Mouse (Mus musculus) forebrain, embryonic 16.5 days (tissue): Measurements from ENCODE around the gene Sacs. TPM values are rescaled to one million over a fixed set of nuclear protein-coding genes. Genes with fewer than 3 reads are reported as not detected.

Experiments
- ATAC-seq: fragments of 200-750 bp; cut with Nextera tagmentation; 2 replicates; pipeline ENCODE4 v1.8.0; 2017; ENCODE audit warnings: mild to moderate bottlenecking, moderate library complexity
- H3K27ac ChIP-seq: fragments of 300-500 bp; sonication (generic); 2 replicates; pipeline ENCODE4 v1.5.1; 2014; ENCODE audit warnings: low read length, control low read depth
- H3K27me3 ChIP-seq: fragments of 300-500 bp; sonication (generic); replicated peaks from 2 replicates; pipeline ENCODE4 v1.6.1; 2014; ENCODE audit warnings: low read length; ENCODE audit not compliant: control insufficient read depth, insufficient read depth
- H3K36me3 ChIP-seq: fragments of 300-500 bp; sonication (generic); 2 replicates; pipeline ENCODE4 v1.6.1; 2014; ENCODE audit not compliant: control insufficient read depth, insufficient read depth
- H3K4me1 ChIP-seq: fragments of 300-500 bp; sonication (generic); replicated peaks from 2 replicates; pipeline ENCODE4 v1.6.1; 2014; ENCODE audit warnings: low read length; ENCODE audit not compliant: control insufficient read depth, insufficient read depth
- H3K4me2 ChIP-seq: fragments of 300-500 bp; sonication (generic); 2 replicates; pipeline ENCODE4 v1.6.1; 2014; ENCODE audit warnings: mild to moderate bottlenecking, low read length, control low read depth
- H3K4me3 ChIP-seq: fragments of 300-500 bp; sonication (generic); replicated peaks from 2 replicates; pipeline ENCODE4 v1.5.1; 2014; ENCODE audit warnings: mild to moderate bottlenecking, low read length, control low read depth
- H3K9ac ChIP-seq: fragments of 300-500 bp; sonication (generic); replicated peaks from 2 replicates; pipeline ENCODE4 v1.6.1; 2014; ENCODE audit warnings: low read depth, low read length, control low read depth
- H3K9me3 ChIP-seq: fragments of 300-500 bp; sonication (generic); 2 replicates; pipeline ENCODE4 v1.6.1; 2016; ENCODE audit warnings: low read length; ENCODE audit not compliant: control insufficient read depth
- WGBS: fragments of 180-500 bp; shearing (Covaris S2); extraction: QIAGEN DNeasy Blood & Tissue Kit; methylation state at CpG from one replicate; pipeline ENCODE4 v1.1.7; 2014; 5-methylcytosine and 5-hydroxymethylcytosine counted together
- polyA plus RNA-seq: library from polyadenylated mRNA; unstranded; fragments of >200 nt; fragmentation: Nextera tagmentation; extraction: Ambion mirVana; gene quantifications from 2 replicates; pipeline ENCODE4 v1.2.1, GENCODE M21; 2015

Sacs gene
- polyA plus RNA-seq, 1 experiment from 2014 or later: 9.4 TPM

DNA sequence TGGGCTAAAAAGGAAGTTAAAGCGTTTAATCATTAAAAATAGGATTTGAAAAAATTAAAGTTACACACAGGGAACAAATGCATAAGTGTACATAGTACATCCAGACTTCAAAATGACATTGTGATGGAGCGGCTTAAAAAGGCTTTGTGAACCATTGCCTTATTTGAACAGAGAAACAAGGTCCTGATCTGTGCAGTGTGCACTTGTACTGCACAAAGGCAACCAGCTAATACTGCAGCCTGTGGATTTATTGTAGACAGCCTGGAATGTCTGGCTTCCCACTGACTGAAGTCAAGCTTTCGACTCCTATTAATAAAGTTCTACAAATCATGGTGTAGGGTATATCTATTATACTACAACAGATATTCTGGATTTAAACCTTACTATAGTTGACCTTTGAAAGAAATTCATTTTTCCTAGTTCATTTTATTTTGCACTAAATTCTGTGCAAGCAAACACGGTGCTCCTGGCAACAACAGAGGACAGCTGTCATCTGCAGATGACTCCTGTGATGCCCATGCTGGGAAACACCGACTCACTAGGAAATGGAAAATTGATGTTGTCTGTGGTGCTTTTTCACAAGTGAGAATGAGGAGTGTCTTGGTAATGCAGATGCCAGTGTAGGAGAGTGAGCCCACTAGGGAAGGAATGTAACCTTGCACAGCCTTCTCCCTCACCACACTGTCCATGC is 86.3 kb downstream of the Sacs start:
- no peak overlapping the region for H3K27ac ChIP-seq
- 72% methylated on average over 5 of the region's 5 CpGs for WGBS
- no peaks in the 10 kb centered on the region for H3K27me3 ChIP-seq
- H3K4me1 ChIP-seq: peaks cover 3% of the 10 kb centered on the region
- no peak overlapping the region for H3K4me2 ChIP-seq
- H3K36me3 ChIP-seq: no peaks in the 10 kb centered on the region
- no peak for ATAC-seq
- H3K4me3 ChIP-seq: no peak overlapping the region
- no peak overlapping the region for H3K9ac ChIP-seq
- no peaks in the 10 kb centered on the region for H3K9me3 ChIP-seq

DNA sequence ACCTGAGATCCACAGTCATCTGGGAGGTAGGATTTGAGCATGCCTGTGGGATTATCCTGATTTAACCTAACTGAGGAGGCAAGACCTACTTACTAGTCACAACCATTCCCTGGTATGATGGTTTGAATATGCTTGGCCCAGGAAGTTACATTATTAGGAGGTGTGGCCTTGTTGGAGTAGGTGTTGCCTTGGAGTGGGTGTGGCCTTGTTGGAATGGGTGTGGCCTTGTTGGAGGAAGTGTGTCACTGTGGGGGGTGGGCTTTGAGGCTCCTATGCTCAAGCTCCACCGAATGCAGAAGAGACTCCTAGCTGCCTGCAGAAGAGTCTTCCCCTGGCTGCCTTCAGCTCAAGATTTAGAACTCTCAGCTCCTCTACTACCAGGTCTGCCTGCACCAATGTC is 87.9 kb downstream of the Sacs start:
- Histone ChIP-seq H3K36me3 (no peaks in the 10 kb centered on the region), H3K27me3 (no peaks in the 10 kb centered on the region), H3K9ac (no peak overlapping the region), H3K4me1 (peaks cover 3% of the 10 kb centered on the region), H3K4me2 (no peak overlapping the region), H3K9me3 (no peaks in the 10 kb centered on the region), H3K4me3 (no peak overlapping the region), H3K27ac (no peak overlapping the region)
- no peak for ATAC-seq
- 65% methylated on average over 1 of the region's 1 CpGs for WGBS

DNA sequence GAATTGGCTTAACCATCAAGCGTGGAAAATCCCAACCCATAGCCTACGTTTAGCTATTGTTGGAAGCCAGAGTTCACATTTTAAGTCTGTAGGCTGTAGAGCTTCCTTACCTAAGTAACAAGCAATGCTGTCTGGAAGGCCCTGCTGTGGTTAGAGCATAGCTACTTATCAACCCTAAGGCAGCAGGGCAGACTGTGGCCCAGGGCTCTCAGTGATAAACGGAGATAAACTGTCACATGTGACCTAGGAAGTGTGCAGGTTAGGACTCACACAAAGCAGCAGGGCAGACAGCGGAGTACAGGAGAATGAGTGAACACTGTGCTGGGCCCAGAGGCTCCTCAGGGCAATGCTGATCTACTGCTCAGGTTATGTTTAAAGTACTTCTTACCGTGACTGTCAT is 91.5 kb downstream of the Sacs start:
- Histone ChIP-seq H3K27ac (no peak overlapping the region), H3K27me3 (no peaks in the 10 kb centered on the region), H3K4me2 (no peak overlapping the region), H3K9me3 (no peaks in the 10 kb centered on the region), H3K9ac (no peak overlapping the region), H3K36me3 (no peaks in the 10 kb centered on the region), H3K4me3 (no peak overlapping the region), H3K4me1 (peaks cover 4% of the 10 kb centered on the region)
- 89% methylated on average over 5 of the region's 5 CpGs for WGBS
- no peak for ATAC-seq

DNA sequence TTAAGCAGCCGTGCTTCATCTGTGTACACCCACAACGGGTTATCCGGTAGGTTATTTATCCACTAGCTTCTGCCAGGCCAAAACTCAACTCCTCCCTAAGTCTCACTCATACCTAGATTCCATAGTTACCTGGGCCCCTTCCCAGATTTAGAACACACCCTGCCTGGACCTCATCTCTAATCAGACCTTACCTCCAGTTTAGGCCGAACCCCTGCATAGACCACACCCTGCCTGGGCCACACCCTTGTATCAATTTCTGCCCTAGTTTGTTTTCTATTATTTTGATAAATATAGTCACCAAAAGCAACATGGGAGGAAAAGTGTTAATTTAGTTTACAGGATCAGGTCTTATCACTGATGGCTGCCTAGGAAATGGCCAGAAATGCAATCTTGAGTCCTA is 91.9 kb downstream of the Sacs start:
- no peak for ATAC-seq
- Histone ChIP-seq H3K36me3 (no peaks in the 10 kb centered on the region), H3K4me2 (no peak overlapping the region), H3K4me1 (peaks cover 4% of the 10 kb centered on the region), H3K4me3 (no peak overlapping the region), H3K9me3 (no peaks in the 10 kb centered on the region), H3K27ac (no peak overlapping the region), H3K9ac (no peak overlapping the region), H3K27me3 (no peaks in the 10 kb centered on the region)
- 94% methylated on average over 4 of the region's 4 CpGs for WGBS

DNA sequence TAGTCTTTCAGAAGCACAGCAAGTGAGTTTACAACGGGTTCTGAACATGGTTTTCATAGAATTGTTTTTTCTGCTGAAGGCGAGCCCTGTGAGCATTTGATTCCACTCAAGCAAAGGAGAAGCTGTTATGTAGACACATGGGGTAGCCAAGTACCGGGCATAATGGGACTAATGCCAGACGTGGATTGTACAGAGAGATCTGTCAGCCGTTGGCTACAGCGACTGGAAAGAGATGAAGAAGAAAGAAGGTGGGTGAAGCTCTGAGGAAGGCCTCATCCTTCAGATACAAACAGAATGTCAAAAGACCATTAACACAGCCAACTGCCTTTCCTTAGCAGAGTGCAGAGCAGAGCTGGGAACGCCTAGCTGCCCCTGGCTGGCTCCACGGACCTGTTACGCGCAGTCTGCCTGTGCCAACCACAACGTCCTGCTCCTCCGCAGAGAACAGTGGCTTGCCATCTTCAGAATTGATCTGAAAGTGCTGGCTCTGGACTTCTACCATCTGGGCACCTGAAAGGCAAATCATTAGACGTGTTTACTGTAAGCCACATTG is 93.8 kb downstream of the Sacs start:
- H3K9ac ChIP-seq: no peak overlapping the region
- no peak overlapping the region for H3K4me2 ChIP-seq
- peaks cover 12% of the 10 kb centered on the region for H3K4me1 ChIP-seq
- H3K27ac ChIP-seq: no peak overlapping the region
- no peak overlapping the region for H3K4me3 ChIP-seq
- peak; percentile 40; the same call in 1 of the 2 replicates for ATAC-seq
- no peaks in the 10 kb centered on the region for H3K36me3 ChIP-seq
- no peaks in the 10 kb centered on the region for H3K27me3 ChIP-seq
- 54% methylated on average over 13 of the region's 13 CpGs for WGBS
- H3K9me3 ChIP-seq: no peaks in the 10 kb centered on the region

DNA sequence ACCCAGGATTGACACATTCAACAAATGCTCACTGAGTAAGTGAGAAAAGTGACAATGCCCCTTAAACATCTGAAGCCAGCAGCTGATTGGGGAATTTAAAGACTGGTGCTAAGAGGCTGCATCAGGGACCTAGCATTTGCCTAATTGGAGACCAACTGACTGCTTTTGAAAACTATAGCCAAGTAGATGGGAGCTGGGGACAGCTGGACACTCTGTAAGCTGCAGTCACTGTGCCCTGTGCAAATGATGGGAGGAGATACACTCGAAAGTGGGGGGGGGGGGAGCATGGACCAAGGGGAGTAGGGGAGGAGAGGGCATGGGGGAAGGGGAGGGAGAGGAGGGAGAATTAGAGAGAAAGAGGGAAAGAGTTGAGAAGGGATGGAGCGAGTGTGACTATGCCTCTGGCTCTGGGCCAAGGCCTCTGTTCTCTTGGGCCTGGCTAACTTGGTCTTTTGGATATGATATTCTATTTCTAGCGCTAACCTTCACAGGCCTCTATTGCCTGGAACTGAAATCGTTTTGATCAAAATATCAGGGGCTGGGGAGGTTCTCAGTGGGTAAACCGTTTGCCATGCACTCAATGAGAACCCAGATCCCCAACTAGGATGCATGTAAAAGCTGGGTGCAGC is 97.7 kb downstream of the Sacs start:
- ATAC-seq: peak; percentile 38; the same call in 1 of the 2 replicates
- Histone ChIP-seq H3K4me1 (peaks cover 12% of the 10 kb centered on the region), H3K36me3 (no peaks in the 10 kb centered on the region), H3K9ac (no peak overlapping the region), H3K27me3 (no peaks in the 10 kb centered on the region), H3K4me2 (no peak overlapping the region), H3K27ac (no peak overlapping the region), H3K4me3 (no peak overlapping the region), H3K9me3 (no peaks in the 10 kb centered on the region)
- 24% methylated on average over 5 of the region's 5 CpGs for WGBS

DNA sequence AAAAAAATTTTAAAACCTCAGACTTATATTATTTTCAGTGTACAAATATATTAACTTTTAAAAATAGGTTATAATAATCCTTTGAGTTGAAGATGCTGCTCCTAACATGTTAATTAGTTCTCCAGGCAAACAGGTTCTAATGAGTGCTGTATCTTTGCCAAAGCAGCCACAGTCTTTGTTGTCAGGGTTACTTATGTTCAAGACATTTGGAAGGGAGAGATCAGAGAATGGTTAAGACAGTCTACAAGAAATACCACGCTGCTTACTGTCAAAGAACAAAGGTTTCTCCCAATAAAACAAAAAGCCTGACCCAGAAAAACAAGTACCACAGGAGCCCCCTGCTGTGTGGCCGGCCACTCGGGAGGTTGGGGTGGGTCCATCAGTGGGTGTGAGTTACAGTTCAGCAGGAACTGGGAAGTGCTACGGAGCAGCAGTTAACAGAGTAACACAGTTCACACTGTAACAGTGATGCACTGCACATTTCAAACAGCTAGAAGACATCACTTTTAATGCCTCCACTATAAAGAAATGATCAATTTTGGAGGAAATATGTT is 98.9 kb downstream of the Sacs start:
- Histone ChIP-seq H3K4me3 (no peak overlapping the region), H3K9ac (no peak overlapping the region), H3K36me3 (no peaks in the 10 kb centered on the region), H3K27me3 (no peaks in the 10 kb centered on the region), H3K4me2 (no peak overlapping the region), H3K4me1 (peaks cover 10% of the 10 kb centered on the region), H3K27ac (no peak overlapping the region), H3K9me3 (no peaks in the 10 kb centered on the region)
- 8% methylated on average over 4 of the region's 4 CpGs for WGBS
- ATAC-seq: no peak

DNA sequence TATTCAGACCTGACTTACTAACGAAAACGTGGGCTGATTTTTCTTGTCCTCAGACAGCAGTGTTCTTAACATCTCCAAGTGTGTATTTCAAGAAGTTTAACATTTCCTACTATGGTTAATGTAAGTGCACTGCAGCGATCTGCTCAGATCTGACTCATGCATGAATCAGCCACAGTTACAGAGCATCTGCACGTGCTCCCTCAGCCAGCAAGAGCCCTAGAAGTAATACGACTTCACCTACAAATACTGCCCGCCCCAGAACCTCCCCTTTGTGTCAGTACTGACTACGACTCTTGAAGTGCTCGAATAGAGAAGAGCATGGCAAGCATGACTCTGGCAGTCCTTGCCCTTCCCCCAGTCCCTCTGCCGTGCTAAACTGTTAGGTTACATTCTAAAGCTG is 100.5 kb downstream of the Sacs start:
- ATAC-seq: no peak

DNA sequence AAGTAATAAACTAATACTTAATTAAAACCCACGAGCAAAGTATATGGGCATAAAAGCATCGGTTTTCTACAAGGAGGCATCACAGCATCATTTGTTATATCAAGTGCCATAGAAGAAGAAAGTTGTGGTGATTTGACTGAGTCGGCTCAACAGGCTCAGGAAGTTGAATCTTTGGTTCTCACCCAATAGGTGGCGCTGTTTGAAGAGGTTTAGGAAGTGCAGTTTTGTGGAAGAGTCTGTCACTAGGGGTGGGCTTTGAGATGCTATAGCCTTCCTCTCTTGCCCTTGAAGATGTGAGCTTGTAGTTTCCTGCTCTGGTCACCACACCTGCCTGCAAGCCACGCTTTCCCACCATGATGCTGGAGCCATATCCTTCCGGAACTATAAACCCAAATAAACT is 104.4 kb downstream of the Sacs start:
- WGBS: 40% methylated on average over 6 of the region's 6 CpGs
- ATAC-seq: no peak
- no peak overlapping the region for H3K4me3 ChIP-seq
- no peaks in the 10 kb centered on the region for H3K9me3 ChIP-seq
- H3K9ac ChIP-seq: no peak overlapping the region
- H3K27ac ChIP-seq: no peak overlapping the region
- H3K4me1 ChIP-seq: no peaks in the 10 kb centered on the region
- no peaks in the 10 kb centered on the region for H3K27me3 ChIP-seq
- H3K36me3 ChIP-seq: no peaks in the 10 kb centered on the region
- no peak overlapping the region for H3K4me2 ChIP-seq

More for the DNA sequence above, 100.5 kb downstream of the Sacs start:
- peaks cover 8% of the 10 kb centered on the region for H3K4me1 ChIP-seq
- H3K9ac ChIP-seq: no peak overlapping the region
- H3K27ac ChIP-seq: no peak overlapping the region
- no peaks in the 10 kb centered on the region for H3K36me3 ChIP-seq
- H3K9me3 ChIP-seq: no peaks in the 10 kb centered on the region
- H3K27me3 ChIP-seq: no peaks in the 10 kb centered on the region
- H3K4me3 ChIP-seq: no peak overlapping the region
- WGBS: 82% methylated on average over 9 of the region's 9 CpGs
- no peak overlapping the region for H3K4me2 ChIP-seq
